Mouse (Mus musculus) intestine, embryonic 14.5 days (tissue): ENCODE data around the gene Katnb1. TPM values are rescaled to one million over a fixed set of nuclear protein-coding genes. Genes with fewer than 3 reads are reported as not detected.

Experiments
- ATAC-seq: fragments of 200-750 bp; cut with Nextera tagmentation; replicated peaks from 2 replicates; pipeline ENCODE4 v1.8.0; 2017; ENCODE audit warnings: low read depth, moderate number of reproducible peaks, moderate TSS enrichment, moderate library complexity; ENCODE audit not compliant: low FRiP score, low TSS enrichment
- DNase-seq: peaks from one replicate; pipeline ENCODE4 v3.0.0-alpha.2; 2018; ENCODE audit warnings: low spot score
- H3K27ac ChIP-seq: fragments of 300-500 bp; sonication (generic); 2 replicates; pipeline ENCODE4 v1.5.1; 2014; ENCODE audit warnings: low read depth, mild to moderate bottlenecking, control low read depth
- H3K27me3 ChIP-seq: fragments of 300-500 bp; sonication (generic); replicated peaks from 2 replicates; pipeline ENCODE4 v1.6.1; 2014; ENCODE audit warnings: low read length, control low read depth; ENCODE audit not compliant: control insufficient read depth, insufficient read depth
- H3K36me3 ChIP-seq: fragments of 300-500 bp; sonication (generic); 2 replicates; pipeline ENCODE4 v1.6.1; 2014; ENCODE audit warnings: low read length, control low read depth; ENCODE audit not compliant: control insufficient read depth, insufficient read depth
- H3K4me1 ChIP-seq: fragments of 300-500 bp; sonication (generic); replicated peaks from 2 replicates; pipeline ENCODE4 v1.6.1; 2014; ENCODE audit warnings: low read length, control low read depth, mixed read lengths; ENCODE audit not compliant: control insufficient read depth, insufficient read depth
- H3K4me2 ChIP-seq: fragments of 300-500 bp; sonication (generic); 2 replicates; pipeline ENCODE4 v1.6.1; 2014; ENCODE audit warnings: low read length
- H3K4me3 ChIP-seq: fragments of 300-500 bp; sonication (generic); 2 replicates; pipeline ENCODE4 v1.5.1; 2014; ENCODE audit warnings: low read depth, low read length, control low read depth, mixed read lengths
- H3K9ac ChIP-seq: fragments of 300-500 bp; sonication (generic); 2 replicates; pipeline ENCODE4 v1.6.1; 2014; ENCODE audit warnings: mild to moderate bottlenecking, low read length
- H3K9me3 ChIP-seq: fragments of 300-500 bp; sonication (generic); 2 replicates; pipeline ENCODE4 v1.6.1; 2016; ENCODE audit warnings: low read length, control low read depth; ENCODE audit not compliant: control insufficient read depth
- WGBS: fragments of 180-500 bp; shearing (Covaris S2); extraction: QIAGEN DNeasy Blood & Tissue Kit; methylation state at CpG from one replicate; pipeline ENCODE4 v1.1.7; 2014; 5-methylcytosine and 5-hydroxymethylcytosine counted together
- polyA plus RNA-seq: library from polyadenylated mRNA; unstranded; fragments of >200 nt; fragmentation: Nextera tagmentation; extraction: Ambion mirVana; gene quantifications from 2 replicates; pipeline ENCODE4 v1.2.1, GENCODE M21; 2014

The Katnb1 gene
- polyA plus RNA-seq, 1 experiment from 2014 or later, result 18.5 TPM

GRCm38 (mm10) chr8:95107306-95107705, 26.3 kb downstream of the Katnb1 start:
- no peak overlapping the region for H3K9ac ChIP-seq

GRCm38 (mm10) chr8:95112594-95112993, 31.6 kb downstream of the Katnb1 start:
- H3K27me3 ChIP-seq, result no peaks in the 10 kb centered on the region
- H3K36me3 ChIP-seq, result peaks cover 11% of the 10 kb centered on the region
- ATAC-seq, result no peak
- 83% methylated on average over 3 of the region's 3 CpGs for WGBS
- no peak overlapping the region for H3K9ac ChIP-seq
- H3K9me3 ChIP-seq, result no peaks in the 10 kb centered on the region
- H3K4me1 ChIP-seq, result no peaks in the 10 kb centered on the region
- no peak for DNase-seq
- no peak overlapping the region for H3K4me3 ChIP-seq
- H3K27ac ChIP-seq, result no peak overlapping the region
- no peak overlapping the region for H3K4me2 ChIP-seq

More at GRCm38 (mm10) chr8:95107306-95107705, 26.3 kb downstream of the Katnb1 start:
- ATAC-seq (no peak), DNase-seq (no peak)
- Histone ChIP-seq H3K9me3 (no peaks in the 10 kb centered on the region), H3K27me3 (no peaks in the 10 kb centered on the region), H3K4me3 (no peak overlapping the region), H3K36me3 (peaks cover 32% of the 10 kb centered on the region), H3K4me1 (no peaks in the 10 kb centered on the region), H3K4me2 (no peak overlapping the region), H3K27ac (no peak overlapping the region)
- WGBS, result 92% methylated on average over 13 of the region's 13 CpGs

- Histone ChIP-seq H3K9me3 (no peaks in the 10 kb centered on the region), H3K4me3 (no peak overlapping the region), H3K27me3 (no peaks in the 10 kb centered on the region), H3K4me1 (no peaks in the 10 kb centered on the region), H3K4me2 (no peak overlapping the region), H3K9ac (no peak overlapping the region), H3K36me3 (peaks cover 8% of the 10 kb centered on the region; the same call in 1 of the 2 replicates), H3K27ac (no peak overlapping the region)
- DNase-seq (no peak), ATAC-seq (no peak)
- WGBS, result 84% methylated on average over 4 of the region's 4 CpGs
Observed at GRCm38 (mm10) chr8:95113108-95113507, 32.1 kb downstream of the Katnb1 start.

- no peaks in the 10 kb centered on the region for H3K4me1 ChIP-seq
- peak; percentile 43; the same call in 1 of the 2 replicates for ATAC-seq
- no peak overlapping the region for H3K9ac ChIP-seq
- no peak overlapping the region for H3K4me2 ChIP-seq
- H3K4me3 ChIP-seq, result no peak overlapping the region
- no peaks in the 10 kb centered on the region for H3K9me3 ChIP-seq
- H3K36me3 ChIP-seq, result peaks cover 2% of the 10 kb centered on the region; the same call in 1 of the 2 replicates
- no peaks in the 10 kb centered on the region for H3K27me3 ChIP-seq
- WGBS, result 60% methylated on average over 3 of the region's 3 CpGs
- no peak for DNase-seq
- no peak overlapping the region for H3K27ac ChIP-seq
Observed at GRCm38 (mm10) chr8:95113750-95114149, 32.8 kb downstream of the Katnb1 start.

GRCm38 (mm10) chr8:95123455-95123854, 42.5 kb downstream of the Katnb1 start:
- DNase-seq, result no peak
- 93% methylated on average over 5 of the region's 5 CpGs for WGBS
- Histone ChIP-seq H3K27me3 (no peaks in the 10 kb centered on the region), H3K36me3 (peaks cover 25% of the 10 kb centered on the region), H3K9me3 (no peaks in the 10 kb centered on the region), H3K4me3 (no peak overlapping the region), H3K4me1 (no peaks in the 10 kb centered on the region), H3K4me2 (no peak overlapping the region), H3K9ac (no peak overlapping the region), H3K27ac (no peak overlapping the region)
- no peak for ATAC-seq

GRCm38 (mm10) chr8:95126497-95126896, 45.5 kb downstream of the Katnb1 start:
- Histone ChIP-seq H3K9me3 (no peaks in the 10 kb centered on the region), H3K4me2 (no peak overlapping the region), H3K4me3 (no peak overlapping the region), H3K4me1 (no peaks in the 10 kb centered on the region), H3K27me3 (no peaks in the 10 kb centered on the region), H3K27ac (no peak overlapping the region), H3K36me3 (peaks cover 30% of the 10 kb centered on the region), H3K9ac (no peak overlapping the region)
- DNase-seq (no peak), ATAC-seq (no peak)
- WGBS, result 86% methylated on average over 11 of the region's 11 CpGs

- 84% methylated on average over 9 of the region's 9 CpGs for WGBS
- Histone ChIP-seq H3K4me1 (no peaks in the 10 kb centered on the region), H3K9me3 (no peaks in the 10 kb centered on the region), H3K27ac (no peak overlapping the region), H3K9ac (no peak overlapping the region), H3K27me3 (no peaks in the 10 kb centered on the region), H3K4me2 (no peak overlapping the region), H3K4me3 (no peak overlapping the region), H3K36me3 (peaks cover 25% of the 10 kb centered on the region; the same call in 1 of the 2 replicates)
- ATAC-seq (0 out of 2 replicates have a peak, but pooled peaks have one; percentile 16), DNase-seq (no peak)
Observed at GRCm38 (mm10) chr8:95127658-95128057, 46.7 kb downstream of the Katnb1 start.

GRCm38 (mm10) chr8:95128750-95129260, 47.8 kb downstream of the Katnb1 start:
- ATAC-seq (no peak), DNase-seq (no peak)
- H3K36me3 ChIP-seq, result peaks cover 32% of the 10 kb centered on the region
- H3K9ac ChIP-seq, result no peak overlapping the region
- no peak overlapping the region for H3K4me2 ChIP-seq
- no peak overlapping the region for H3K4me3 ChIP-seq
- H3K27ac ChIP-seq, result no peak overlapping the region
- H3K4me1 ChIP-seq, result no peaks in the 10 kb centered on the region
- no peaks in the 10 kb centered on the region for H3K9me3 ChIP-seq
- no peaks in the 10 kb centered on the region for H3K27me3 ChIP-seq
- 88% methylated on average over 11 of the region's 11 CpGs for WGBS

GRCm38 (mm10) chr8:95130966-95131537, 50.1 kb downstream of the Katnb1 start:
- ATAC-seq, result no peak
- no peak overlapping the region for H3K27ac ChIP-seq

More at GRCm38 (mm10) chr8:95130966-95131537, 50.1 kb downstream of the Katnb1 start:
- H3K36me3 ChIP-seq, result peaks cover 27% of the 10 kb centered on the region
- no peak overlapping the region for H3K9ac ChIP-seq
- H3K9me3 ChIP-seq, result no peaks in the 10 kb centered on the region
- H3K4me1 ChIP-seq, result no peaks in the 10 kb centered on the region
- WGBS, result 55% methylated on average over 15 of the region's 15 CpGs
- no peaks in the 10 kb centered on the region for H3K27me3 ChIP-seq
- no peak overlapping the region for H3K4me3 ChIP-seq
- H3K4me2 ChIP-seq, result no peak overlapping the region
- no peak for DNase-seq
